Mouse (Mus musculus) midbrain, embryonic 10.5 days (tissue): ENCODE measurements at regions not wholly inside any gene's neighbourhood (a gene's known extent, or its start where the extent isn't known, plus 50 kb on each side); places are given as distances from the start of the nearest gene placed in this dataset.

ENCODE experiments used
- DNase-seq: peaks from one replicate; pipeline ENCODE4 v3.0.0-alpha.2; 2017; ENCODE audit warnings: low spot score
- H3K27ac ChIP-seq: fragments of 300-500 bp; sonication (generic); replicated peaks from 2 replicates; pipeline ENCODE4 v1.5.1; 2016; ENCODE audit warnings: mild to moderate bottlenecking
- H3K27me3 ChIP-seq: fragments of 300-500 bp; sonication (generic); 2 replicates; pipeline ENCODE4 v1.6.1; 2016; ENCODE audit warnings: low read depth, mild to moderate bottlenecking; ENCODE audit not compliant: poor library complexity, severe bottlenecking
- H3K36me3 ChIP-seq: fragments of 300-500 bp; sonication (generic); 2 replicates; pipeline ENCODE4 v1.6.1; 2016; ENCODE audit warnings: mild to moderate bottlenecking, moderate library complexity
- H3K4me1 ChIP-seq: fragments of 300-500 bp; sonication (generic); 2 replicates; pipeline ENCODE4 v1.6.1; 2016
- H3K4me3 ChIP-seq: fragments of 300-500 bp; sonication (generic); 2 replicates; pipeline ENCODE4 v1.5.1; 2016; ENCODE audit warnings: mild to moderate bottlenecking, moderate library complexity
- H3K9me3 ChIP-seq: fragments of 300-500 bp; sonication (generic); replicated peaks from 2 replicates; pipeline ENCODE4 v1.6.1; 2016; ENCODE audit warnings: mild to moderate bottlenecking
- WGBS: fragments of 180-500 bp; shearing (Covaris S2); methylation state at CpG from one replicate; pipeline ENCODE4 v1.1.7; 2016; 5-methylcytosine and 5-hydroxymethylcytosine counted together

- no peaks in the 10 kb centered on the region for H3K9me3 ChIP-seq
- WGBS: 61% methylated on average over 5 of the region's 5 CpGs
- DNase-seq: no peak
- no peaks in the 10 kb centered on the region for H3K27me3 ChIP-seq
- H3K27ac ChIP-seq: no peak overlapping the region
- no peak overlapping the region for H3K4me3 ChIP-seq
- H3K4me1 ChIP-seq: no peaks in the 10 kb centered on the region
- H3K36me3 ChIP-seq: no peaks in the 10 kb centered on the region
These were observed 150.6 kb downstream of the Klf5 start for GRCm38 (mm10) chr14:99449112-99449511.

DNA sequence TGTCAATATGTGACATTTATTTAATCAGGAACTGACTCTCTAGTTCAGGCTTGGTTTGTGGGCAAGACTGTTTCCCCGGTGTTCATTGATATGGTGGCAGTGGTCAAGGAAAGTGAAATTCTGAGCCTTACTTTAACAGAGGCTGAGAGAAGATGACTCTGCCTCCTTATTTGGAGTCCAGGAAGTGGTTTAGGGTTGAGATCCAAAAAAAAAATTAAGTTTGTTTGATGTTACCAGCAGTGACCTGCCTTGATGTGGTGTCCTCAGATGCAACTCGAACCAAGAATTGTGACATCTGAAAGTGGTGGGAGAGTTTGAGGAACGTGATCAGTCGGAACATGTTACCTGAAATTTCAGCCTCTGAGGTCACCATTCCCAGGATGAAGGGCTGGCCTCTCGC, 151.4 kb downstream of the Klf5 start:
- H3K27ac ChIP-seq: no peak overlapping the region
- no peaks in the 10 kb centered on the region for H3K4me1 ChIP-seq
- no peaks in the 10 kb centered on the region for H3K9me3 ChIP-seq
- 91% methylated on average over 5 of the region's 5 CpGs for WGBS
- H3K36me3 ChIP-seq: no peaks in the 10 kb centered on the region
- no peaks in the 10 kb centered on the region for H3K27me3 ChIP-seq
- H3K4me3 ChIP-seq: no peak overlapping the region
- DNase-seq: no peak

DNA sequence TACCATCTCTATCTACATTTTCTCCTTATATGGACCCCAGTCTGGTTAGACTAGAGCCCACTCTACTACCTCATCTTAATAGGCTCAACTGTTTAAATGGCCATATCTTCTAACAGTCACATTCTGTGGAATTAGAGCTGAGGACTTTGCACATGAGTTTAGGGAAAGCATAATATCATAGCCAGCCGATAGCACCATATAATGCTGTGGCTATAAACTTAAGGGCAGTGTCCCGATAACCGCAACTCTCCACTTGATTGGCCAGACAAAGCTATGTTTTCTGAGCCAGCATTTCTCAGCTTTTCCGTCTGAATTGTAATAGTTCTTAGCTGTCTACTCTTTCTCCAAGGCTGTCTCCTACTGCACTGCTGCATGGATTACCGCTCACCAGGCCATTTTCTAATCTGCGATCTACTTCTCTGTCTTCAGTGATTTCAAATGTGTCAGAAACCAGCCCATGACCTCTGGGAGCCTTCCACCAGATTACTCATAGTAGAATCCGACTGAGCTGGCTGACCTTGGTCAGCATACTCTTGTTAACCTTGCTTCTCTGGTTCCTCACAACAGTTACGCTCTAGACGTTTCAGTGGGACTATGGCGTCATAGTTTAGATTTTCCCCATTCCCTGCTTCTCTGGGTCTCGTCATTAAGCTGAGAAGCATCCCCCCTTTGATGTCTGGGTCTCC, 152.8 kb downstream of the Klf5 start:
- 93% methylated on average over 11 of the region's 11 CpGs for WGBS
- no peak for DNase-seq
- H3K9me3 ChIP-seq: no peaks in the 10 kb centered on the region

GRCm38 (mm10) chr14:99453916-99454315, 155.4 kb downstream of the Klf5 start:
- Histone ChIP-seq H3K4me1 (no peaks in the 10 kb centered on the region), H3K27ac (no peak overlapping the region), H3K9me3 (no peaks in the 10 kb centered on the region), H3K36me3 (no peaks in the 10 kb centered on the region), H3K27me3 (no peaks in the 10 kb centered on the region), H3K4me3 (no peak overlapping the region)
- DNase-seq: no peak
- WGBS: 90% methylated on average over 12 of the region's 12 CpGs

More for the DNA sequence above, 152.8 kb downstream of the Klf5 start:
- H3K27ac ChIP-seq: no peak overlapping the region
- H3K27me3 ChIP-seq: no peaks in the 10 kb centered on the region
- no peak overlapping the region for H3K4me3 ChIP-seq
- H3K36me3 ChIP-seq: no peaks in the 10 kb centered on the region
- no peaks in the 10 kb centered on the region for H3K4me1 ChIP-seq

- no peaks in the 10 kb centered on the region for H3K27me3 ChIP-seq
- H3K4me3 ChIP-seq: no peak overlapping the region
- H3K4me1 ChIP-seq: no peaks in the 10 kb centered on the region
- DNase-seq: no peak
- no peaks in the 10 kb centered on the region for H3K9me3 ChIP-seq
- H3K36me3 ChIP-seq: no peaks in the 10 kb centered on the region
- H3K27ac ChIP-seq: no peak overlapping the region
- WGBS: 95% methylated on average over 10 of the region's 10 CpGs
These were observed 158.1 kb downstream of the Klf5 start for GRCm38 (mm10) chr14:99456555-99456954.

DNA sequence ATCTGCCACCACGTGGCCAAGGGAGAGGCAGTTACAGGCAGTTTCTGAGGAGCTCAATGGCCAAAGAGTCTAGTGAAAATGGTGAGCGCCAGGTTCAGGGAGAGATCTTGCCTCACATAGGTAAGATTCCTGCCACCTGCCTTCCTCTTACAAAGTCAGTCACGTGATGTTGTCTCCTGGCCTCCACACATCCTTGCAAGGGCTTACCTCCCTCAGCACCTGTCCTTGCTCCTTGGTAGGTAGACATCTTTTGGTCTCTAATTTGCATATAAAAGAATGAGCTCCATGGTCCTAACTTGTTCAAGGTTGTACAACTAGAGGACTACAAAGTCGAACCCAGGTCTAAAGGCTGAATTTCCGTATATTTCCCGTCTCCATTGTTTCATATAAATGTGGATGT, 159.1 kb downstream of the Klf5 start:
- H3K36me3 ChIP-seq: no peaks in the 10 kb centered on the region
- no peak overlapping the region for H3K4me3 ChIP-seq
- no peaks in the 10 kb centered on the region for H3K9me3 ChIP-seq
- no peak overlapping the region for H3K27ac ChIP-seq
- 89% methylated on average over 6 of the region's 6 CpGs for WGBS
- no peak for DNase-seq
- H3K27me3 ChIP-seq: no peaks in the 10 kb centered on the region
- H3K4me1 ChIP-seq: no peaks in the 10 kb centered on the region

- H3K4me3 ChIP-seq: no peak overlapping the region
- H3K4me1 ChIP-seq: no peaks in the 10 kb centered on the region
- DNase-seq: no peak
- H3K27ac ChIP-seq: no peak overlapping the region
- 83% methylated on average over 2 of the region's 2 CpGs for WGBS
- H3K9me3 ChIP-seq: no peaks in the 10 kb centered on the region
- no peaks in the 10 kb centered on the region for H3K27me3 ChIP-seq
- H3K36me3 ChIP-seq: no peaks in the 10 kb centered on the region
These were observed 173.6 kb downstream of the Klf5 start for GRCm38 (mm10) chr14:99472111-99472510.

GRCm38 (mm10) chr14:99475271-99475670, 176.8 kb downstream of the Klf5 start:
- Histone ChIP-seq H3K4me3 (no peak overlapping the region), H3K36me3 (no peaks in the 10 kb centered on the region), H3K4me1 (no peaks in the 10 kb centered on the region), H3K27ac (no peak overlapping the region), H3K9me3 (no peaks in the 10 kb centered on the region), H3K27me3 (no peaks in the 10 kb centered on the region)
- no peak for DNase-seq
- WGBS: 64% methylated on average over 8 of the region's 8 CpGs

GRCm38 (mm10) chr14:99480325-99481077, 182.0 kb downstream of the Klf5 start:
- no peaks in the 10 kb centered on the region for H3K27me3 ChIP-seq
- DNase-seq: no peak
- H3K4me3 ChIP-seq: no peak overlapping the region
- H3K36me3 ChIP-seq: no peaks in the 10 kb centered on the region
- no peaks in the 10 kb centered on the region for H3K9me3 ChIP-seq
- WGBS: 66% methylated on average over 10 of the region's 10 CpGs
- H3K4me1 ChIP-seq: no peaks in the 10 kb centered on the region
- no peak overlapping the region for H3K27ac ChIP-seq

DNA sequence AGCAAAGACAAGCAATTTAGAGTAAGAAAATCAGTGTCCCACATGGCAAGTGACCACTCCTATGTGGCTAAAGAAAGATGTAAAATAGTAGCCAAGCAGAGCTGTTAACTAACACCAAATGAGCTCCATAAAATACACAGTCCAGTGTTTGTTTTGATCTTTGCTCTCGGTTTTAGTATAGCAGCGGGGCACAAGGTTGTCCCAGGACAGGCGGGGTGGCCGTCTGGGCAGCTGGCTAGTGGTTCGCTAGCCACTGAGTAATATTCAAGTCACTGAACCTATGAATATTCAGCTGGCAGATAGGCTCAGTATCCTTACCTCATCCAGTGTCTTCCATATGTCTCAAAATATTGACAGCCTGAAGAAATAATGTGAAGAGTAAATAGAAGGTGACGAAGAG, 189.5 kb downstream of the Klf5 start:
- H3K27ac ChIP-seq: no peak overlapping the region
- no peaks in the 10 kb centered on the region for H3K4me1 ChIP-seq
- no peaks in the 10 kb centered on the region for H3K36me3 ChIP-seq
- H3K9me3 ChIP-seq: no peaks in the 10 kb centered on the region
- H3K27me3 ChIP-seq: no peaks in the 10 kb centered on the region
- DNase-seq: no peak
- WGBS: 73% methylated on average over 6 of the region's 6 CpGs
- H3K4me3 ChIP-seq: no peak overlapping the region

DNA sequence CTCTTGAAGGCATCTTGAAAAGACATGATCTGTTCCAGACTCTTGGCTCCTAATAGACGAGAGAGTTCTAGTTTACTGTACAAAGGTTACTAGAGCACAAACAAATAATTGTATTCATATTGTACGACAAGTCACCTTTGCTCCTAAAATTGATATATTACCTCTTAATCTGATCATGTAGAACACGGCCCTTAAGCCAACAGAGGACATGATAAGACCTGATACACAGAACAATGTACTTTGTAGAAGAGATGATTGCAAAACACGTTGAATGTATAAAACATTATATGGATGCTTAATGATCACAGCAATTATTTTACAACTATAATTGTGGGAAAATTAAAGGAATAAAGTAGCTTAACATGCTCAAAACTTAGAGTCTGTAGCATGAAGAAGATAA, 194.7 kb downstream of the Klf5 start:
- Histone ChIP-seq H3K27ac (no peak overlapping the region), H3K9me3 (no peaks in the 10 kb centered on the region), H3K4me1 (no peaks in the 10 kb centered on the region), H3K36me3 (no peaks in the 10 kb centered on the region), H3K4me3 (no peak overlapping the region), H3K27me3 (no peaks in the 10 kb centered on the region)
- WGBS: 92% methylated on average over 4 of the region's 4 CpGs
- DNase-seq: no peak

DNA sequence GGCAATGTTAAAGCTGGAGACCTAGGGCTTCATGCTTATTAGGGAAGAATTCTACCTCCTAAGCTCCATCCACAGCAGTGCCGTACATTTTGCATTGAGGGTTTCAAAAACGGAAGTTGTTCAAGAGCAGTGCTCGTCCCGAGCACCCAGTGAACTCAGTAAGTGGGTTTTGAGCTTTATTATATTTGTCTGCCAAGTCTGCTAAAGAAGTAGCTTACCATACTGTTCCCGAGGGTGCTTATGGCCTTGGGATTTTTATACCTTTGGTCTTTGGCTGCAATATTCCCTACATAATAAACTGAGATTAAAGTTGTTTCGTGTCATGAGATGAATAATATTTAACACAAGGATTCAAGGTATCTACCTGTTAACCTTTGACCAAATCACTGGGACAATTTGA, 195.2 kb downstream of the Klf5 start:
- H3K4me1 ChIP-seq: no peaks in the 10 kb centered on the region
- no peak overlapping the region for H3K4me3 ChIP-seq
- DNase-seq: no peak
- no peaks in the 10 kb centered on the region for H3K9me3 ChIP-seq
- 91% methylated on average over 6 of the region's 6 CpGs for WGBS
- no peaks in the 10 kb centered on the region for H3K27me3 ChIP-seq
- H3K36me3 ChIP-seq: no peaks in the 10 kb centered on the region
- no peak overlapping the region for H3K27ac ChIP-seq

GRCm38 (mm10) chr14:99499502-99500266, 201.2 kb downstream of the Klf5 start:
- 0 out of 2 replicates have a peak, but pooled peaks cover 6% of the 10 kb centered on the region for H3K9me3 ChIP-seq
- no peak overlapping the region for H3K27ac ChIP-seq
- DNase-seq: no peak
- H3K4me1 ChIP-seq: no peaks in the 10 kb centered on the region
- no peaks in the 10 kb centered on the region for H3K27me3 ChIP-seq
- H3K4me3 ChIP-seq: no peak overlapping the region
- H3K36me3 ChIP-seq: no peaks in the 10 kb centered on the region
- 89% methylated on average over 7 of the region's 7 CpGs for WGBS
